Mouse (Mus musculus): ENCODE measurements at regions not wholly inside any gene's neighbourhood (a gene's known extent, or its start where the extent isn't known, plus 50 kb on each side); places are given as distances from the start of the nearest gene placed in this dataset.

DNA sequence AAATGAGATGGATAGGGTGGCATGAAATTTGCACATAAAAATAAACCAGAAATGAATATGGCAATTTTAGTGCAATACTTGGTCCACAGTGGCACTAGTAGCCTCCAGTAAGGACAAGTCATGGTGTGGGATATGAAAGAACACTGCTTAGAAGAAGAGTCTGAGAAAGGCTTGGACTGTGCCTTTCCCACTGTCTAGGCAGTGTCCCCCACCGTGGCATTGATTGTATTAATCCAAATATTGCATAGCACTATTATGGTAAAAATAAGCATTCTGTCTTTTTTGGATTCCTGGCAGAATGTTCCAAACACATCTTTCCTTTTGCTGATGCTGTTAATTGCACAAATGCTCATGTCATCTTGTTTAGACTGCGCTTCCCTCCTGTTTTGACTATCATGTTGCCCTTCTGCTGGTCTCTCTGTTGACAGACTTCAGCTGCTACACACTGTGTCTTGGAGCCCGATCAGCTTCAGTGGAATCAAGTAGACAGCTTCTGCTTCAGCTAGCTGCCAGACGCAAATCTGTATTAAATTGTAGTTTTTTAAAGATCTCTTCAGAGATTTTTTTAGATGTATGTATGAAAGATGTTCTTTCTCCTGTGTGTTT lies 186.2 kb upstream of the Robo2 start:
- TF ChIP-seq CTCF (IDR thresholded peaks at IDR 0.05; ENCODE audit: borderline replicate concordance, insufficient read depth, low read depth, low read length) (no peak), POLR2A (IDR thresholded peaks at IDR 0.05; ENCODE audit: borderline replicate concordance, insufficient read depth, low read length) (no peak)

Data from cerebellum, adult 2 months (tissue).